Mouse (Mus musculus) heart, postnatal 0 days (tissue): ENCODE data around the gene Gm26920. TPM values are rescaled to one million over a fixed set of nuclear protein-coding genes. Genes with fewer than 3 reads are reported as not detected.

Experiments
- ATAC-seq: fragments of 200-750 bp; cut with Nextera tagmentation; 2 replicates; pipeline ENCODE4 v1.8.0; 2017; ENCODE audit warnings: low read depth, moderate number of reproducible peaks, moderate library complexity; ENCODE audit not compliant: insufficient read depth
- DNase-seq: peaks from one replicate; pipeline ENCODE4 v3.0.0-alpha.2; 2016; ENCODE audit warnings: low spot score
- H3K27ac ChIP-seq: fragments of 300-500 bp; sonication (generic); 2 replicates; pipeline ENCODE4 v1.5.1; 2014; ENCODE audit warnings: low read depth, mild to moderate bottlenecking
- H3K27me3 ChIP-seq: fragments of 300-500 bp; sonication (generic); 2 replicates; pipeline ENCODE4 v1.6.1; 2014; ENCODE audit warnings: low read length, mixed read lengths; ENCODE audit not compliant: control insufficient read depth, insufficient read depth
- H3K36me3 ChIP-seq: fragments of 300-500 bp; sonication (generic); replicated peaks from 2 replicates; pipeline ENCODE4 v1.6.1; 2014; ENCODE audit warnings: low read length, mixed read lengths; ENCODE audit not compliant: control insufficient read depth, insufficient read depth
- H3K4me1 ChIP-seq: fragments of 300-500 bp; sonication (generic); 2 replicates; pipeline ENCODE4 v1.6.1; 2014; ENCODE audit warnings: antibody characterized with exemption; ENCODE audit not compliant: control insufficient read depth, insufficient read depth
- H3K4me2 ChIP-seq: fragments of 300-500 bp; sonication (generic); 2 replicates; pipeline ENCODE4 v1.6.1; 2014; ENCODE audit warnings: low read depth, mild to moderate bottlenecking, low read length, moderate library complexity
- H3K4me3 ChIP-seq: fragments of 300-500 bp; sonication (generic); 2 replicates; pipeline ENCODE4 v1.5.1; 2014; ENCODE audit warnings: low read depth, low read length
- H3K9ac ChIP-seq: fragments of 300-500 bp; sonication (generic); replicated peaks from 2 replicates; pipeline ENCODE4 v1.6.1; 2014; ENCODE audit warnings: low read depth, low read length, mixed read lengths
- H3K9me3 ChIP-seq: fragments of 300-500 bp; sonication (generic); replicated peaks from 2 replicates; pipeline ENCODE4 v1.6.1; 2016; ENCODE audit warnings: low read length; ENCODE audit not compliant: control insufficient read depth
- CTCF ChIP-seq: IDR thresholded peaks from 2 replicates; pipeline ENCODE4 v1.5.1; 2016; ENCODE audit warnings: antibody characterized with exemption, control low read depth, low read depth
- EP300 ChIP-seq: IDR thresholded peaks from 2 replicates; pipeline ENCODE4 v1.6.1; 2016; ENCODE audit warnings: antibody characterized with exemption, low read depth
- WGBS: fragments of 180-500 bp; shearing (Covaris S2); extraction: QIAGEN DNeasy Blood & Tissue Kit; methylation state at CpG from one replicate; pipeline ENCODE4 v1.1.7; 2014; 5-methylcytosine and 5-hydroxymethylcytosine counted together
- polyA plus RNA-seq: library from polyadenylated mRNA; unstranded; fragments of >200 nt; fragmentation: Nextera tagmentation; extraction: Ambion mirVana; gene quantifications from 2 replicates; pipeline ENCODE4 v1.2.1, GENCODE M21; 2015
- total RNA-seq: library from RNA; depleted of rRNA; stranded (reverse); fragments of >200 nt; gene quantifications from 2 replicates; pipeline ENCODE4 v1.2.3, GENCODE M21; 2014; ENCODE audit warnings: low replicate concordance; rRNA removed

The Gm26920 gene
- total RNA-seq, result not detected in 2 replicates
- 0.18 TPM in 1 of 2 replicates, not detected in the other for polyA plus RNA-seq

GRCm38 (mm10) chr7:30090092-30090969 is at the start of gene Gm26920, which contains the start of gene Zfp566:
Gm26920 (minus strand) TSS chr7:30090410.
Zfp566 (minus strand) TSS chr7:30090527.
- peak; percentile 91 for ATAC-seq
- Histone ChIP-seq H3K4me2 (peak within 1 kb of the TSS; percentile 81), H3K9ac (peak within 1 kb of the TSS; percentile 60), H3K36me3 (no peaks in the 10 kb centered on the region; the same call in 1 of the 2 replicates), H3K4me3 (peak within 1 kb of the TSS; percentile 53), H3K9me3 (no peaks in the 10 kb centered on the region), H3K4me1 (peaks cover 14% of the 10 kb centered on the region), H3K27me3 (no peaks in the 10 kb centered on the region), H3K27ac (peak within 1 kb of the TSS; percentile 60)
- under 1% methylated on average over 40 of the region's 40 CpGs for WGBS
- DNase-seq, result peak; percentile 99
- TF ChIP-seq EP300 (no peak; the same call in 1 of the 2 replicates), CTCF (no peak)

GRCm38 (mm10) chr7:30136826-30137225 is 46.6 kb upstream of the Gm26920 start:
- Histone ChIP-seq H3K36me3 (peaks cover 47% of the 10 kb centered on the region), H3K4me1 (no peaks in the 10 kb centered on the region), H3K27me3 (no peaks in the 10 kb centered on the region), H3K4me3 (no peak overlapping the region), H3K27ac (no peak overlapping the region), H3K9ac (no peak overlapping the region), H3K4me2 (no peak overlapping the region), H3K9me3 (no peaks in the 10 kb centered on the region; the same call in 1 of the 2 replicates)
- ATAC-seq (no peak), DNase-seq (no peak)
- 85% methylated on average over 10 of the region's 10 CpGs for WGBS
- TF ChIP-seq CTCF (no peak), EP300 (no peak)

- Histone ChIP-seq H3K36me3 (peaks cover 83% of the 10 kb centered on the region), H3K4me3 (no peak overlapping the region), H3K4me1 (no peaks in the 10 kb centered on the region), H3K9me3 (no peaks in the 10 kb centered on the region; the same call in 1 of the 2 replicates), H3K27ac (no peak overlapping the region), H3K9ac (no peak overlapping the region), H3K4me2 (no peak overlapping the region), H3K27me3 (no peaks in the 10 kb centered on the region)
- TF ChIP-seq EP300 (no peak), CTCF (no peak)
- ATAC-seq (no peak), DNase-seq (no peak)
- 95% methylated on average over 4 of the region's 4 CpGs for WGBS
These were observed 42.2 kb upstream of the Gm26920 start for GRCm38 (mm10) chr7:30132396-30132795.

GRCm38 (mm10) chr7:30129900-30130299 is 39.7 kb upstream of the Gm26920 start:
- TF ChIP-seq EP300, result no peak
- no peak for TF ChIP-seq CTCF
- DNase-seq (no peak), ATAC-seq (no peak)
- Histone ChIP-seq H3K9ac (no peak overlapping the region), H3K4me2 (no peak overlapping the region), H3K4me3 (no peak overlapping the region), H3K27ac (no peak overlapping the region), H3K36me3 (peaks cover 89% of the 10 kb centered on the region), H3K9me3 (no peaks in the 10 kb centered on the region; the same call in 1 of the 2 replicates), H3K4me1 (no peaks in the 10 kb centered on the region), H3K27me3 (no peaks in the 10 kb centered on the region)
- 89% methylated on average over 8 of the region's 8 CpGs for WGBS

GRCm38 (mm10) chr7:30122188-30122530 is 31.9 kb upstream of the Gm26920 start:
- Histone ChIP-seq H3K9ac (peak overlapping the region; percentile 81), H3K4me1 (0 out of 2 replicates have a peak, but pooled peaks cover 4% of the 10 kb centered on the region), H3K36me3 (peaks cover 19% of the 10 kb centered on the region), H3K27me3 (no peaks in the 10 kb centered on the region), H3K9me3 (no peaks in the 10 kb centered on the region), H3K4me2 (peak overlapping the region; percentile 99), H3K27ac (peak overlapping the region; percentile 85), H3K4me3 (peak overlapping the region; percentile 92)
- DNase-seq (no peak), ATAC-seq (peak; percentile 37; the same call in 1 of the 2 replicates)
- no peak for TF ChIP-seq EP300
- WGBS, result under 1% methylated on average over 15 of the region's 15 CpGs
